Mouse (Mus musculus) hindbrain, embryonic 16.5 days (tissue): ENCODE measurements around the gene Cd300a. TPM values are rescaled to one million over a fixed set of nuclear protein-coding genes. Genes with fewer than 3 reads are reported as not detected.

Experiments used
- ATAC-seq: fragments of 200-750 bp; cut with Nextera tagmentation; 2 replicates; pipeline ENCODE4 v1.8.0; 2017; ENCODE audit warnings: moderate TSS enrichment, moderate library complexity
- H3K27ac ChIP-seq: fragments of 300-500 bp; sonication (generic); 2 replicates; pipeline ENCODE4 v1.5.1; 2014; ENCODE audit warnings: low read depth, mild to moderate bottlenecking, control low read depth, low read length, moderate library complexity
- H3K27me3 ChIP-seq: fragments of 300-500 bp; sonication (generic); replicated peaks from 2 replicates; pipeline ENCODE4 v1.6.1; 2014; ENCODE audit warnings: low read length; ENCODE audit not compliant: control insufficient read depth, insufficient read depth
- H3K36me3 ChIP-seq: fragments of 300-500 bp; sonication (generic); 2 replicates; pipeline ENCODE4 v1.6.1; 2014; ENCODE audit warnings: mild to moderate bottlenecking, low read length, moderate library complexity, mixed read lengths; ENCODE audit not compliant: control insufficient read depth, insufficient read depth
- H3K4me1 ChIP-seq: fragments of 300-500 bp; sonication (generic); 2 replicates; pipeline ENCODE4 v1.6.1; 2014; ENCODE audit warnings: low read depth, low read length; ENCODE audit not compliant: control insufficient read depth, insufficient read depth
- H3K4me2 ChIP-seq: fragments of 300-500 bp; sonication (generic); 2 replicates; pipeline ENCODE4 v1.6.1; 2014; ENCODE audit warnings: mild to moderate bottlenecking, low read length, control low read depth, moderate library complexity
- H3K4me3 ChIP-seq: fragments of 300-500 bp; sonication (generic); 2 replicates; pipeline ENCODE4 v1.5.1; 2014; ENCODE audit warnings: mild to moderate bottlenecking, low read length, control low read depth, moderate library complexity
- H3K9ac ChIP-seq: fragments of 300-500 bp; sonication (generic); 2 replicates; pipeline ENCODE4 v1.6.1; 2014; ENCODE audit warnings: low read depth, mild to moderate bottlenecking, control low read depth, low read length, moderate library complexity
- H3K9me3 ChIP-seq: fragments of 300-500 bp; sonication (generic); 2 replicates; pipeline ENCODE4 v1.6.1; 2014; ENCODE audit warnings: mild to moderate bottlenecking, low read length, moderate library complexity; ENCODE audit not compliant: control insufficient read depth
- WGBS: fragments of 180-500 bp; shearing (Covaris S2); extraction: QIAGEN DNeasy Blood & Tissue Kit; methylation state at CpG from one replicate; pipeline ENCODE4 v1.1.7; 2014; 5-methylcytosine and 5-hydroxymethylcytosine counted together
- polyA plus RNA-seq: library from polyadenylated mRNA; unstranded; fragments of >200 nt; fragmentation: Nextera tagmentation; extraction: Ambion mirVana; gene quantifications from 2 replicates; pipeline ENCODE4 v1.2.1, GENCODE M21; 2015

Cd300a gene
- polyA plus RNA-seq, 1 experiment from 2014 or later = 1.6 TPM

- under 1% methylated on average over 27 of the region's 27 CpGs for WGBS
- Histone ChIP-seq H3K27ac (peak overlapping the region; percentile 1), H3K4me2 (peak overlapping the region; percentile 99), H3K36me3 (no peaks in the 10 kb centered on the region), H3K4me1 (peaks cover 16% of the 10 kb centered on the region), H3K9ac (peak overlapping the region; percentile 67), H3K9me3 (no peaks in the 10 kb centered on the region), H3K27me3 (peaks cover 32% of the 10 kb centered on the region), H3K4me3 (peak overlapping the region; percentile 65)
- peak; percentile 50 for ATAC-seq
Observed at GRCm38 (mm10) chr11:114851269-114851607, 38.6 kb upstream of the Cd300a start.

GRCm38 (mm10) chr11:114851608-114852310, 38.1 kb upstream of the Cd300a start:
- ATAC-seq = peak; percentile 66
- H3K27ac ChIP-seq = peak overlapping the region; percentile 9; the same call in 1 of the 2 replicates
- peak overlapping the region; percentile 99 for H3K4me2 ChIP-seq
- H3K4me3 ChIP-seq = peak overlapping the region; percentile 65
- no peaks in the 10 kb centered on the region for H3K36me3 ChIP-seq
- peaks cover 32% of the 10 kb centered on the region for H3K27me3 ChIP-seq
- H3K9ac ChIP-seq = peak overlapping the region; percentile 67
- no peaks in the 10 kb centered on the region for H3K9me3 ChIP-seq
- under 1% methylated on average over 63 of the region's 65 CpGs for WGBS
- H3K4me1 ChIP-seq = peaks cover 16% of the 10 kb centered on the region

DNA sequence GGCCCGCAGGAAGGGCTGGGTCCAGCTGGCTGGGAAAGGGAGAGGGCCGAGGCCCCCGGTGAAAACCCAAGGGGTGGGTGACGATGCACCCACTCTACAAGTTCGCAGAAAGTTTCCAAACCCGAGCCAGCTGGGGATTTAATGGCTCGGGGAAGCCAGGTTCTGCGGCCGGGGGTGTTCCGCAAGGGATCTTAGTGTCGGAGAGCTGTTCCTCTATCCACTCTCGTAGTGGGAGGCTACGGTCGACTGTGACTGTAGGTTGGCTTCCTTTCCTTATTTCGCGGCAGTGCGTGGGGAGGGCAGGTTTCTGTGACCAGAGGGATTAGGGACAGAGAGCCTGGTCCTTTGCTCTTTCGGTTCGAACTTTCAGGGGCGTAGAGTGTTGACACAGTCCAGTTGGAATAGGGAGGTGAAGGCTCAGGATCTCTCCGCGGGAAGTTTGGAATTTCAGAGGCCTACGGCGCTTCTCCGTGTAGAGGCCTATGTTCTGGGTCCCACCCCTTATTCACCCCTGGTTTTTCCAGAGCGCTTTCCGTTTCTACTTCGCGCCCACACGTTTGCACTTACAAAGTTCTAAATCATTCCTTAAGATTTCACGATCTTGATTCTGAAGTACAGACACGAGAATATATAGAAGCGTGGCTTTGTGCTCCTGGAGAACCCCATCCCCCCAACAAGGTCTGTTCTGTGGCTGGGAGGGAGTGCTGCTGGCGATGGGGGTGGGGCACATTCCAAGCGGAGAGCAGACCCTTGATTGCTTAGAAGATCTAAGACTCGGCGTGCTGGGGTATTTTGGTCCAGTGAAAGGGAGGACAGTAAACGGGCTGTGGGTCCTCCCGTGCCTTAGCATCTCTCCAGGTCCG, 37.3 kb upstream of the Cd300a start:
- H3K27me3 ChIP-seq = peaks cover 32% of the 10 kb centered on the region
- WGBS = 3% methylated on average over 40 of the region's 40 CpGs
- H3K4me1 ChIP-seq = peaks cover 16% of the 10 kb centered on the region
- peak overlapping the region; percentile 99 for H3K4me2 ChIP-seq
- peak overlapping the region; percentile 9; the same call in 1 of the 2 replicates for H3K27ac ChIP-seq
- peak overlapping the region; percentile 65 for H3K4me3 ChIP-seq
- no peaks in the 10 kb centered on the region for H3K9me3 ChIP-seq
- no peaks in the 10 kb centered on the region for H3K36me3 ChIP-seq
- no peak for ATAC-seq
- H3K9ac ChIP-seq = peak overlapping the region; percentile 67

DNA sequence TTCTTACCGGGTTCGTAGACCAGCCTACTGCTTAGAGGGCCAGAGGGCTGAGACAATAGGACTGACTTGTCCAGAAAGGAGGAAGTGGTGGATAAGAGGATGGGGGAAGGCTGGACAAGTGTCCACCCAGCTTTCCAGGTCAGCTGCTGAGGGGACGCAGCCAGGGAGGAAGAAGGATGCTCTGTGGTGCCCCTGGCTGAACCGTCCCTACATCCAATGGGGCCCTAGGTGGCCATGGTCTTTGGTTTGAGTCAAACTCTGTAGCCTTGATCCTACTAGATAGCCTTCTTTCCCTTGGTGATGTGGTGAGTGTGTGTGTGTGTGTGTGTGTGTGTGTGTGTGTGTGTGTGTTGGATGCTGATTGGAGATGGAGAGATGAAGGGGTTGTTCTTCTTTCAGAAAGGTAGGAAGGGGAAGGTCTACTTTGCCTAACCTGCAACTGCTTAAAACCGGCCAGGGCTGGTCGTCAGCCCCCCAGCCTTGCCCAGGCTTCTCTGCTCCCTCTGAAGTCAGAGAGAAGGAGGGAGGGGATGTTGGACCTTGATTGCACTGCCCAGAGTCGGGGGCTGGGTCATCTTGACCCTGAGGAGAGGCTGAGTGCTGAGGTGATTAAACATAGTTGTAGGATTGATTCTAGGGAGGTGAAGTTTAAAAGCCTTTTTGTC, 36.5 kb upstream of the Cd300a start:
- H3K4me3 ChIP-seq = peak overlapping the region; percentile 65
- no peak for ATAC-seq
- peak overlapping the region; percentile 99 for H3K4me2 ChIP-seq
- no peaks in the 10 kb centered on the region for H3K9me3 ChIP-seq
- peaks cover 16% of the 10 kb centered on the region for H3K4me1 ChIP-seq
- H3K27ac ChIP-seq = no peak overlapping the region
- WGBS = 26% methylated on average over 7 of the region's 7 CpGs
- H3K27me3 ChIP-seq = peaks cover 32% of the 10 kb centered on the region
- H3K9ac ChIP-seq = no peak overlapping the region
- no peaks in the 10 kb centered on the region for H3K36me3 ChIP-seq

GRCm38 (mm10) chr11:114854581-114854980, 35.3 kb upstream of the Cd300a start:
- H3K4me1 ChIP-seq = peaks cover 16% of the 10 kb centered on the region
- no peak overlapping the region for H3K4me2 ChIP-seq
- no peak overlapping the region for H3K27ac ChIP-seq
- no peak overlapping the region for H3K4me3 ChIP-seq
- no peak for ATAC-seq
- H3K36me3 ChIP-seq = no peaks in the 10 kb centered on the region
- WGBS = 83% methylated on average over 6 of the region's 6 CpGs
- H3K9me3 ChIP-seq = no peaks in the 10 kb centered on the region
- peaks cover 24% of the 10 kb centered on the region for H3K27me3 ChIP-seq
- H3K9ac ChIP-seq = no peak overlapping the region

DNA sequence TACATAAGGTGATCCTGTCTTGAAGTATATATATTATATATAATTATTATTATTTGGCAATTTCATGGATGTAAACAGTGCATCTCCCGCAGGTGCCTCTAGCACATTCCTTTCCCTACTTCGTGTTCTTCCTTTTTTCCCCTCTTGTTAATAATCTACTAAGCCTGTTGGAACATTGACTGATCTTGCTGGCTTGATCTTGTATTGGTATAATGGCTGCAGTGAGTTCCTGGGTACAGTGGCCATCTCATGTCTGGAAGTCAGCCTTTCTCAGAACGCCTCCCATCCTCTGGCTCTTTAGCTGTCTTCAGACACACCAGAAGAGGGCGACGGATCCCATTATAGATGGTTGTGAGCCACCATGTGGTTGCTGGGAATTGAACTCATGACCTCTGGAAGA, 33.7 kb upstream of the Cd300a start:
- no peak overlapping the region for H3K4me3 ChIP-seq
- WGBS = 88% methylated on average over 5 of the region's 5 CpGs
- H3K4me1 ChIP-seq = peaks cover 6% of the 10 kb centered on the region
- no peak overlapping the region for H3K4me2 ChIP-seq
- H3K36me3 ChIP-seq = no peaks in the 10 kb centered on the region
- H3K9me3 ChIP-seq = no peaks in the 10 kb centered on the region
- no peak overlapping the region for H3K27ac ChIP-seq
- no peak overlapping the region for H3K9ac ChIP-seq
- ATAC-seq = no peak
- H3K27me3 ChIP-seq = peaks cover 11% of the 10 kb centered on the region

DNA sequence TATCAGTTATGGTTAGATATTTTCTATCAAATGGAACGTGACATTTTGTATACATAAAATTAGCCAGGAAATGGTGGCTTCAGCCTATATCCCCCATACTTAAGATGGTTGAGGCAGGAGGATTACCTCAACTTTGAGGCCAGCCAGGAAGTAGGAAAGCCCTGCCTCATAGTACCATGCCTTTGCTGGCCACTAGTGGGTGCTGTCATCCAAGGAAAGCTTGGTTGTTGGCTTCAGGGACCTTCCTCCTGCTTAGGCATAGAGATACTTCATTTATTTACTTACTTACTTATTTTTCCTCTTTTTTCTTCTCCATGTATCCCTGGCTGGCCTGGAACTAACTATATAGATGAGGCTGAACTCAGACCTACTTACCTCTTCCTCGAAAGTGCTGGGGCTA, 31.2 kb upstream of the Cd300a start:
- no peak overlapping the region for H3K27ac ChIP-seq
- 0 out of 2 replicates have a peak, but pooled peaks cover 2% of the 10 kb centered on the region for H3K27me3 ChIP-seq
- H3K9me3 ChIP-seq = no peaks in the 10 kb centered on the region
- H3K4me2 ChIP-seq = no peak overlapping the region
- H3K4me1 ChIP-seq = no peaks in the 10 kb centered on the region
- no peaks in the 10 kb centered on the region for H3K36me3 ChIP-seq
- no peak for ATAC-seq
- 97% methylated on average over 2 of the region's 2 CpGs for WGBS
- no peak overlapping the region for H3K9ac ChIP-seq
- H3K4me3 ChIP-seq = no peak overlapping the region

DNA sequence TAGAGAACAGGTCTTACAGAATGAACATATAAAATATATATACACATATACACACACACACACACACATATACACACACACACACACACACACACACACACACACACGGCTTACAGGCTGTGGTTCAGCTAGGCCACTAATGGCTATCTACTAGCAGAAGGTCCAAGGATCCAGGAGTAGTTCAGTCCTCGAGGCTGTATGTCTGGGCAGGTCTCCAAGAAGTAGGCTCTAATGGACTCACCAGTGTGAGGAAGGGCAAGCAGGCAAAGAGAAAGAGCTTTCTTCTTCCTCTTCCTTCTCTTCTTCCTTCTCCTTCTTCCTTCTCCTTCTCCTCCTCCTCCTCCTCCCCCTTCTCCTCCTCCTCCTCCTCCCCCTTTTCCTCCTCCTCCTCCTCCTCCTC, 28.8 kb upstream of the Cd300a start:
- ATAC-seq = no peak
- H3K4me2 ChIP-seq = no peak overlapping the region
- WGBS = 67% methylated on average over 2 of the region's 2 CpGs

GRCm38 (mm10) chr11:114862687-114863086, 27.2 kb upstream of the Cd300a start:
- Histone ChIP-seq H3K4me2 (no peak overlapping the region), H3K9me3 (no peaks in the 10 kb centered on the region), H3K27me3 (no peaks in the 10 kb centered on the region), H3K36me3 (no peaks in the 10 kb centered on the region), H3K9ac (no peak overlapping the region), H3K4me3 (no peak overlapping the region), H3K4me1 (peaks cover 4% of the 10 kb centered on the region; the same call in 1 of the 2 replicates), H3K27ac (no peak overlapping the region)
- 84% methylated on average over 3 of the region's 3 CpGs for WGBS
- no peak for ATAC-seq

More for the DNA sequence above, 28.8 kb upstream of the Cd300a start:
- Histone ChIP-seq H3K36me3 (no peaks in the 10 kb centered on the region), H3K27me3 (no peaks in the 10 kb centered on the region), H3K27ac (no peak overlapping the region), H3K9ac (no peak overlapping the region), H3K9me3 (no peaks in the 10 kb centered on the region), H3K4me3 (no peak overlapping the region), H3K4me1 (no peaks in the 10 kb centered on the region)
